Mouse (Mus musculus): ENCODE measurements at regions not wholly inside any gene's neighbourhood (a gene's known extent, or its start where the extent isn't known, plus 50 kb on each side); places are given as distances from the start of the nearest gene placed in this dataset.

GRCm38 (mm10) chr13:60268256-60268655 lies 91.1 kb upstream of the Gas1 start:
- Histone ChIP-seq H3K4me1 (no peaks in the 10 kb centered on the region), H3K9me3 (peaks cover 54% of the 10 kb centered on the region), H3K36me3 (replicated peaks; ENCODE audit: low read length) (no peaks in the 10 kb centered on the region), H3K27me3 (replicated peaks) (no peaks in the 10 kb centered on the region), H3K4me3 (replicated peaks) (no peak overlapping the region)
- TF ChIP-seq GATA1 (IDR thresholded peaks at IDR 0.05; ENCODE audit: borderline replicate concordance, low read length) = no peak
- TF ChIP-seq FLI1 (IDR thresholded peaks at IDR 0.05; ENCODE audit: low read length) = no peak

- Histone ChIP-seq H3K9me3 (peaks cover 51% of the 10 kb centered on the region), H3K36me3 (replicated peaks; ENCODE audit: low read length) (no peaks in the 10 kb centered on the region), H3K4me1 (no peaks in the 10 kb centered on the region), H3K4me3 (replicated peaks) (no peak overlapping the region), H3K27me3 (replicated peaks) (no peaks in the 10 kb centered on the region)
- TF ChIP-seq GATA1 (IDR thresholded peaks at IDR 0.05; ENCODE audit: borderline replicate concordance, low read length) = no peak
- TF ChIP-seq FLI1 (IDR thresholded peaks at IDR 0.05; ENCODE audit: low read length) = no peak
These were observed 92.3 kb upstream of the Gas1 start for GRCm38 (mm10) chr13:60269406-60269841.

GRCm38 (mm10) chr13:60270526-60270925 lies 93.4 kb upstream of the Gas1 start:
- Histone ChIP-seq H3K4me1 (no peaks in the 10 kb centered on the region), H3K27me3 (replicated peaks) (no peaks in the 10 kb centered on the region), H3K36me3 (replicated peaks; ENCODE audit: low read length) (no peaks in the 10 kb centered on the region), H3K4me3 (replicated peaks) (no peak overlapping the region), H3K9me3 (peaks cover 55% of the 10 kb centered on the region)
- no peak for TF ChIP-seq FLI1 (IDR thresholded peaks at IDR 0.05; ENCODE audit: low read length)
- TF ChIP-seq GATA1 (IDR thresholded peaks at IDR 0.05; ENCODE audit: borderline replicate concordance, low read length) = no peak

GRCm38 (mm10) chr13:60273331-60273730 lies 96.2 kb upstream of the Gas1 start:
- TF ChIP-seq FLI1 (IDR thresholded peaks at IDR 0.05; ENCODE audit: low read length) (no peak), GATA1 (IDR thresholded peaks at IDR 0.05; ENCODE audit: borderline replicate concordance, low read length) (no peak)
- H3K4me3 ChIP-seq (replicated peaks) = no peak overlapping the region
- peaks cover 51% of the 10 kb centered on the region for H3K9me3 ChIP-seq
- no peaks in the 10 kb centered on the region for H3K36me3 ChIP-seq (replicated peaks; ENCODE audit: low read length)
- H3K27me3 ChIP-seq (replicated peaks) = no peaks in the 10 kb centered on the region
- H3K4me1 ChIP-seq = no peaks in the 10 kb centered on the region

GRCm38 (mm10) chr13:60282543-60283251 lies 105.5 kb upstream of the Gas1 start:
- Histone ChIP-seq H3K9me3 (peaks cover 5% of the 10 kb centered on the region), H3K36me3 (replicated peaks; ENCODE audit: low read length) (no peaks in the 10 kb centered on the region), H3K4me3 (replicated peaks) (no peak overlapping the region), H3K27me3 (replicated peaks) (no peaks in the 10 kb centered on the region), H3K4me1 (no peaks in the 10 kb centered on the region)
- TF ChIP-seq GATA1 (IDR thresholded peaks at IDR 0.05; ENCODE audit: borderline replicate concordance, low read length) (no peak), FLI1 (IDR thresholded peaks at IDR 0.05; ENCODE audit: low read length) (no peak)

GRCm38 (mm10) chr13:60286525-60287224 lies 109.5 kb upstream of the Gas1 start:
- no peak overlapping the region for H3K4me3 ChIP-seq (replicated peaks)
- H3K4me1 ChIP-seq = no peaks in the 10 kb centered on the region
- no peak for TF ChIP-seq FLI1 (IDR thresholded peaks at IDR 0.05; ENCODE audit: low read length)
- TF ChIP-seq GATA1 (IDR thresholded peaks at IDR 0.05; ENCODE audit: borderline replicate concordance, low read length) = no peak
- H3K9me3 ChIP-seq = peaks cover 18% of the 10 kb centered on the region
- H3K36me3 ChIP-seq (replicated peaks; ENCODE audit: low read length) = no peaks in the 10 kb centered on the region
- H3K27me3 ChIP-seq (replicated peaks) = no peaks in the 10 kb centered on the region

- peaks cover 15% of the 10 kb centered on the region for H3K9me3 ChIP-seq
- H3K4me1 ChIP-seq = no peaks in the 10 kb centered on the region
- H3K27me3 ChIP-seq (replicated peaks) = no peaks in the 10 kb centered on the region
- no peak overlapping the region for H3K4me3 ChIP-seq (replicated peaks)
- TF ChIP-seq GATA1 (IDR thresholded peaks at IDR 0.05; ENCODE audit: borderline replicate concordance, low read length) (no peak), FLI1 (IDR thresholded peaks at IDR 0.05; ENCODE audit: low read length) (no peak)
- no peaks in the 10 kb centered on the region for H3K36me3 ChIP-seq (replicated peaks; ENCODE audit: low read length)
These were observed 112.5 kb upstream of the Gas1 start for GRCm38 (mm10) chr13:60289650-60290049.

- Histone ChIP-seq H3K4me3 (replicated peaks) (no peak overlapping the region), H3K9me3 (peaks cover 15% of the 10 kb centered on the region)
- no peak for TF ChIP-seq GATA1 (IDR thresholded peaks at IDR 0.05; ENCODE audit: borderline replicate concordance, low read length)
- TF ChIP-seq FLI1 (IDR thresholded peaks at IDR 0.05; ENCODE audit: low read length) = no peak
These were observed 113.7 kb upstream of the Gas1 start for GRCm38 (mm10) chr13:60290820-60291219.

GRCm38 (mm10) chr13:60291344-60291743 lies 114.2 kb upstream of the Gas1 start:
- H3K4me3 ChIP-seq (replicated peaks) = no peak overlapping the region
- H3K4me1 ChIP-seq = no peaks in the 10 kb centered on the region
- no peaks in the 10 kb centered on the region for H3K36me3 ChIP-seq (replicated peaks; ENCODE audit: low read length)
- H3K27me3 ChIP-seq (replicated peaks) = no peaks in the 10 kb centered on the region
- H3K9me3 ChIP-seq = peaks cover 18% of the 10 kb centered on the region
- no peak for TF ChIP-seq FLI1 (IDR thresholded peaks at IDR 0.05; ENCODE audit: low read length)

More at GRCm38 (mm10) chr13:60290820-60291219, 113.7 kb upstream of the Gas1 start:
- no peaks in the 10 kb centered on the region for H3K27me3 ChIP-seq (replicated peaks)
- no peaks in the 10 kb centered on the region for H3K36me3 ChIP-seq (replicated peaks; ENCODE audit: low read length)
- no peaks in the 10 kb centered on the region for H3K4me1 ChIP-seq

- Histone ChIP-seq H3K9me3 (peaks cover 8% of the 10 kb centered on the region), H3K4me3 (replicated peaks) (peak overlapping the region; percentile 38)
These were observed 119.2 kb upstream of the Gas1 start for GRCm38 (mm10) chr13:60296201-60296895.

More at GRCm38 (mm10) chr13:60296201-60296895, 119.2 kb upstream of the Gas1 start:
- Histone ChIP-seq H3K27me3 (replicated peaks) (no peaks in the 10 kb centered on the region), H3K4me1 (no peaks in the 10 kb centered on the region), H3K36me3 (replicated peaks; ENCODE audit: low read length) (no peaks in the 10 kb centered on the region)
- TF ChIP-seq FLI1 (IDR thresholded peaks at IDR 0.05; ENCODE audit: low read length) (no peak), GATA1 (IDR thresholded peaks at IDR 0.05; ENCODE audit: borderline replicate concordance, low read length) (no peak)

Data from megakaryocyte, embryonic 14.5 days (primary cell).